Mouse (Mus musculus): Measurements from ENCODE around the gene Ppp1r9a. TPM values are rescaled to one million over a fixed set of nuclear protein-coding genes. Genes with fewer than 3 reads are reported as not detected.
A peak's percentile ranks its signal among the peaks of the same experiment; 100 is the strongest.

The Ppp1r9a gene
- polyA plus RNA-seq, 1 experiment from 2014 or later, result 42.2 TPM

- 69% methylated on average over 13 of the region's 13 CpGs for WGBS
- no peak for ATAC-seq
These were observed 126.6 kb downstream of the Ppp1r9a start for GRCm38 (mm10) chr6:5029205-5029927.

GRCm38 (mm10) chr6:5029956-5030355, 127.2 kb downstream of the Ppp1r9a start:
- Histone ChIP-seq H3K36me3 (no peaks in the 10 kb centered on the region), H3K4me1 (replicated peaks) (peaks cover 15% of the 10 kb centered on the region; the same call in 1 of the 2 replicates), H3K27me3 (no peaks in the 10 kb centered on the region), H3K4me3 (replicated peaks) (no peak overlapping the region), H3K9me3 (no peaks in the 10 kb centered on the region), H3K27ac (no peak overlapping the region), H3K9ac (replicated peaks) (no peak overlapping the region), H3K4me2 (replicated peaks) (no peak overlapping the region)
- 90% methylated on average over 5 of the region's 5 CpGs for WGBS
- no peak for ATAC-seq

More at GRCm38 (mm10) chr6:5029205-5029927, 126.6 kb downstream of the Ppp1r9a start:
- no peak overlapping the region for H3K4me2 ChIP-seq (replicated peaks)
- H3K36me3 ChIP-seq, result no peaks in the 10 kb centered on the region
- H3K27me3 ChIP-seq, result no peaks in the 10 kb centered on the region
- H3K9ac ChIP-seq (replicated peaks), result no peak overlapping the region
- no peak overlapping the region for H3K4me3 ChIP-seq (replicated peaks)
- no peak overlapping the region for H3K27ac ChIP-seq
- H3K4me1 ChIP-seq (replicated peaks), result peaks cover 15% of the 10 kb centered on the region; the same call in 1 of the 2 replicates
- no peaks in the 10 kb centered on the region for H3K9me3 ChIP-seq

GRCm38 (mm10) chr6:5032986-5033633, 130.4 kb downstream of the Ppp1r9a start:
- H3K4me3 ChIP-seq (replicated peaks), result no peak overlapping the region
- H3K4me2 ChIP-seq (replicated peaks), result no peak overlapping the region
- H3K9ac ChIP-seq (replicated peaks), result no peak overlapping the region
- WGBS, result 97% methylated on average over 5 of the region's 5 CpGs
- no peak overlapping the region for H3K27ac ChIP-seq
- H3K36me3 ChIP-seq, result no peaks in the 10 kb centered on the region
- no peak for ATAC-seq
- 0 out of 2 replicates have a peak, but pooled peaks cover 7% of the 10 kb centered on the region for H3K4me1 ChIP-seq (replicated peaks)
- H3K27me3 ChIP-seq, result no peaks in the 10 kb centered on the region
- H3K9me3 ChIP-seq, result no peaks in the 10 kb centered on the region

- Histone ChIP-seq H3K27ac (no peak overlapping the region), H3K36me3 (no peaks in the 10 kb centered on the region), H3K27me3 (no peaks in the 10 kb centered on the region), H3K9me3 (no peaks in the 10 kb centered on the region), H3K9ac (replicated peaks) (no peak overlapping the region), H3K4me3 (replicated peaks) (no peak overlapping the region), H3K4me2 (replicated peaks) (no peak overlapping the region), H3K4me1 (replicated peaks) (0 out of 2 replicates have a peak, but pooled peaks cover 4% of the 10 kb centered on the region)
- 87% methylated on average over 4 of the region's 4 CpGs for WGBS
- no peak for ATAC-seq
These were observed 134.5 kb downstream of the Ppp1r9a start for GRCm38 (mm10) chr6:5037225-5037624.

- ATAC-seq, result peak; percentile 71
- no peak overlapping the region for H3K4me3 ChIP-seq (replicated peaks)
These were observed 135.5 kb downstream of the Ppp1r9a start for GRCm38 (mm10) chr6:5038140-5038749.

GRCm38 (mm10) chr6:5039316-5039715, 136.6 kb downstream of the Ppp1r9a start:
- 0 out of 2 replicates have a peak, but pooled peaks cover 4% of the 10 kb centered on the region for H3K4me1 ChIP-seq (replicated peaks)
- no peak overlapping the region for H3K4me2 ChIP-seq (replicated peaks)
- no peaks in the 10 kb centered on the region for H3K9me3 ChIP-seq
- H3K36me3 ChIP-seq, result no peaks in the 10 kb centered on the region
- 82% methylated on average over 2 of the region's 2 CpGs for WGBS
- no peak for ATAC-seq
- H3K27me3 ChIP-seq, result no peaks in the 10 kb centered on the region
- H3K27ac ChIP-seq, result no peak overlapping the region
- H3K4me3 ChIP-seq (replicated peaks), result no peak overlapping the region
- no peak overlapping the region for H3K9ac ChIP-seq (replicated peaks)

More at GRCm38 (mm10) chr6:5038140-5038749, 135.5 kb downstream of the Ppp1r9a start:
- no peak overlapping the region for H3K4me2 ChIP-seq (replicated peaks)
- no peak overlapping the region for H3K27ac ChIP-seq
- H3K9me3 ChIP-seq, result no peaks in the 10 kb centered on the region
- H3K9ac ChIP-seq (replicated peaks), result no peak overlapping the region
- H3K4me1 ChIP-seq (replicated peaks), result 0 out of 2 replicates have a peak, but pooled peaks cover 4% of the 10 kb centered on the region
- H3K36me3 ChIP-seq, result no peaks in the 10 kb centered on the region
- WGBS, result 71% methylated on average over 2 of the region's 2 CpGs
- no peaks in the 10 kb centered on the region for H3K27me3 ChIP-seq

- no peak overlapping the region for H3K27ac ChIP-seq
- no peak overlapping the region for H3K4me3 ChIP-seq (replicated peaks)
- H3K9ac ChIP-seq (replicated peaks), result no peak overlapping the region
- H3K36me3 ChIP-seq, result no peaks in the 10 kb centered on the region
- WGBS, result 98% methylated on average over 6 of the region's 6 CpGs
- no peaks in the 10 kb centered on the region for H3K9me3 ChIP-seq
- H3K27me3 ChIP-seq, result no peaks in the 10 kb centered on the region
- ATAC-seq, result no peak
- H3K4me2 ChIP-seq (replicated peaks), result no peak overlapping the region
- H3K4me1 ChIP-seq (replicated peaks), result no peaks in the 10 kb centered on the region
These were observed 143.1 kb downstream of the Ppp1r9a start for GRCm38 (mm10) chr6:5045854-5046253.

GRCm38 (mm10) chr6:5048025-5048424, 145.3 kb downstream of the Ppp1r9a start:
- Histone ChIP-seq H3K4me2 (replicated peaks) (no peak overlapping the region), H3K9me3 (no peaks in the 10 kb centered on the region), H3K36me3 (no peaks in the 10 kb centered on the region), H3K27ac (no peak overlapping the region), H3K4me1 (replicated peaks) (no peaks in the 10 kb centered on the region), H3K27me3 (no peaks in the 10 kb centered on the region), H3K4me3 (replicated peaks) (no peak overlapping the region), H3K9ac (replicated peaks) (no peak overlapping the region)
- WGBS, result 95% methylated on average over 3 of the region's 3 CpGs
- no peak for ATAC-seq

GRCm38 (mm10) chr6:5052309-5052708, 149.6 kb downstream of the Ppp1r9a start:
- no peak for ATAC-seq
- H3K27me3 ChIP-seq, result no peaks in the 10 kb centered on the region
- no peak overlapping the region for H3K4me3 ChIP-seq (replicated peaks)
- WGBS, result 72% methylated on average over 2 of the region's 2 CpGs
- H3K4me2 ChIP-seq (replicated peaks), result no peak overlapping the region
- no peaks in the 10 kb centered on the region for H3K4me1 ChIP-seq (replicated peaks)
- H3K36me3 ChIP-seq, result no peaks in the 10 kb centered on the region
- H3K9ac ChIP-seq (replicated peaks), result no peak overlapping the region
- no peaks in the 10 kb centered on the region for H3K9me3 ChIP-seq
- H3K27ac ChIP-seq, result no peak overlapping the region

- H3K4me3 ChIP-seq (replicated peaks), result no peak overlapping the region
- 93% methylated on average over 4 of the region's 4 CpGs for WGBS
- ATAC-seq, result no peak
These were observed 151.9 kb downstream of the Ppp1r9a start for GRCm38 (mm10) chr6:5054446-5055095.

GRCm38 (mm10) chr6:5074736-5075135, 172.0 kb downstream of the Ppp1r9a start:
- Histone ChIP-seq H3K4me1 (replicated peaks) (no peaks in the 10 kb centered on the region), H3K36me3 (peaks cover 7% of the 10 kb centered on the region), H3K9me3 (no peaks in the 10 kb centered on the region), H3K27me3 (no peaks in the 10 kb centered on the region), H3K4me2 (replicated peaks) (no peak overlapping the region), H3K4me3 (replicated peaks) (no peak overlapping the region), H3K27ac (no peak overlapping the region), H3K9ac (replicated peaks) (no peak overlapping the region)
- no peak for ATAC-seq
- WGBS, result 70% methylated on average over 3 of the region's 3 CpGs

More at GRCm38 (mm10) chr6:5054446-5055095, 151.9 kb downstream of the Ppp1r9a start:
- no peaks in the 10 kb centered on the region for H3K27me3 ChIP-seq
- H3K4me1 ChIP-seq (replicated peaks), result no peaks in the 10 kb centered on the region
- no peak overlapping the region for H3K9ac ChIP-seq (replicated peaks)
- no peaks in the 10 kb centered on the region for H3K36me3 ChIP-seq
- no peak overlapping the region for H3K4me2 ChIP-seq (replicated peaks)
- H3K27ac ChIP-seq, result no peak overlapping the region
- no peaks in the 10 kb centered on the region for H3K9me3 ChIP-seq

- no peak overlapping the region for H3K4me3 ChIP-seq (replicated peaks)
- no peak for ATAC-seq
- H3K27me3 ChIP-seq, result no peaks in the 10 kb centered on the region
- 92% methylated on average over 7 of the region's 7 CpGs for WGBS
- no peak overlapping the region for H3K9ac ChIP-seq (replicated peaks)
- peaks cover 7% of the 10 kb centered on the region for H3K36me3 ChIP-seq
- peaks cover 8% of the 10 kb centered on the region for H3K4me1 ChIP-seq (replicated peaks)
- H3K4me2 ChIP-seq (replicated peaks), result no peak overlapping the region
- no peaks in the 10 kb centered on the region for H3K9me3 ChIP-seq
- no peak overlapping the region for H3K27ac ChIP-seq
These were observed 173.0 kb downstream of the Ppp1r9a start for GRCm38 (mm10) chr6:5075680-5076079.
